Mouse (Mus musculus) cerebellum, adult 9-11 months (tissue): Measurements from ENCODE around the gene Il1a.

Experiments used
- DNase-seq: peaks from one replicate; pipeline ENCODE4 v3.0.0; 2022

Gene Il1a

DNA sequence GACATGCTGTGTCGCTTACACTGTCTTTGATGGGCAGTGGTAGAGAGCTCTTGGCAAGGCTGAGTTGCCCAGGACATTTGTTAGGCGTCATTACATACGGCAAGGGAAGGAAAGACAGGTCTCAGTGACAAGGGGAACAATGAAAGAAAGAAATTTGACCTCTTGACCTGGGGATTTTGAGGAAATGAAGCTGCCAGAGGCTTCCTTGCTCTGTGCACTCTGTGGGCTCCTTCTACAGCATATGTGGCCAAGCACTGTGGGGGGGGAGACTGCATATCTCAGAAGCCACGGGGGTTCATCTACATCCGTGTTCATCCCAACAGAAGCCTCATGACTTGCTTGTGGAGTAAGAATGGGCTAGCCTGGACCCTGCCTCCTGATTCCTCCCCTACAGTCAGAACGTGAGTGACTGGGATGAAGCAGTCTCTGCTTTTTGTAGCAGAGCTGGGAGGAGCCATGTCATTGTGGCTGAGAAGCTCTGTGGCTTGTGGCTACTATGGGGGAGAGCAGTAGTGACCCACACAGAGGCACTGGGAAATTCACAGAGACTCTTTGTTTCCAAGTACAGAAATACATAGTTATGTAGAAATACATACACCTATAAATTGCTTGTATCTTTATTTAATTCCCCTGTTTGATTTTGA, 48.5 kb downstream of the Il1a start:
- no peak for DNase-seq

DNA sequence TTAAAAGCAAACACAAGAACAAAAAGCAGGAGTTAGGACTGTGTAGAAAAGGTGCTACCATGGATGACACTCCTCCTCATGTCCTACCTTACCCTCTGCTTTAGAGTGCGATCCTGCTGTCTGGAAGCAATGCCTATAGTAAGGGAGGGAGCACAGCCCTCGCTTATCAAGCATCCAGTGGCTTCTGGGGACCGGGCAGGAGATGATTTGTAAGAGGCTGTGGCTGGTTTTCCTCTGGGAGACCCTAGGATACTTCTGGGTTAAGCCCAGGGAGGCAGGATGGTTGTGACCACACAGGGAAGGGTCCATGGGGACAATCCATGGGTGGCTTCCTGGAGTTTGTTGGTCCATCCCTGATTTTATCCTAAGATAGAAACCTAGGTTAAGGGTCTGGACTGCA, 49.1 kb downstream of the Il1a start:
- no peak for DNase-seq

DNA sequence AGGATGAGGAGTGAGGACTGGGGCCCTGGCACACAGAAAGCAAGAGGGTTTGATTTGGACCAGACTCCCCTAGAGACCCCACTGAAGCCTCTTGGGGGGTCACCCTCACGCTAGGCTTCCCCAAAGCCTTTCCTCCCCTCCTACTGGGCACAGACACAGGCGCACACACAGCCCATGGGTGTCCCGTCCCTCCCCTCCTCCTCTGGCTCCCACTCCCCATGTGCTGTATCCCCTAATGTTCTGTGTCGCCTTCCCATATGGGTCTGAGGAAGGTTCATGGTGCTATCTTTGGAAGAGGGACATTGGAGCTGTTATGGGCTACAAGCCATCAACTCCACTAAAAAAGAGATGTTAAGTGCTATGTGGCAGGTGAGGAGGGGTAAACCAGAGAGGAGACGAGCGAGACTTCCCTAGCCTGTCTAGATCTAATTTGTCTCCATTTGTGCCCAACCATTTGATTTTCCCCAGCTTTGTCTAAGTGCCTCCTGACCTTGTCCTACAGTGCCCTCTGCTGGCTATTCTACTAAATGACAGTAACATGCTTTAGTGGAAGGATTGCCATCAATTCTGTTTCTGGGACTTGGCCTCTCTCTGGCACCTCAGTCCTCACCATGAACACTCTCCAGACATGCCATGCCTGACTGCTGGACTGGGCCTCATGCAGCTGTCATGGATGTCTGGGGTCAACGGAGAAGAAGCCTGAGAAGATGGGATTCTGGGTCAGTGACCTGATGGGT, 51.1 kb downstream of the Il1a start:
- DNase-seq: peak; percentile 55

GRCm38 (mm10) chr2:129258056-129258455, 51.7 kb downstream of the Il1a start:
- DNase-seq: no peak

DNA sequence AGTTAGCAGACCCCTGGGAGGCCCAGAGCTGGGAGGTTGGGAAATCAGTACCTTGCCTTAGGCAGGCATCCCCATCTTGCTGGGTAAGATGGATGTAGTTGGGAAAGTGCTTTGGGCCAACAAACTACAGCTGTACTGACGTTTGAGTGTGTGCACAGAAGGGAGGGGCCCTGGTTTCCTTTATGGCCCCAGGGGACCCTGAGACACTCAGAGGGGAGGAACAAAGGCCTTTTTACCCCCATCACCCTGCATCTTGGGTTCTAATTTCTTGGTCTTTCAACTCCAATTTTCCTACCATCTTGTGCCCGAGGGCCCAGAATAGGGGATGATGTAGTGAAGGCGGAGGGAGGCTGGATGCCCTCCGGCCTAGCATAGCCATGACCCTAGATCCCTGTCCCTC, 53.8 kb downstream of the Il1a start:
- DNase-seq: no peak

GRCm38 (mm10) chr2:129254076-129254475, 55.7 kb downstream of the Il1a start:
- no peak for DNase-seq

GRCm38 (mm10) chr2:129253631-129253970, 56.2 kb downstream of the Il1a start:
- no peak for DNase-seq

DNA sequence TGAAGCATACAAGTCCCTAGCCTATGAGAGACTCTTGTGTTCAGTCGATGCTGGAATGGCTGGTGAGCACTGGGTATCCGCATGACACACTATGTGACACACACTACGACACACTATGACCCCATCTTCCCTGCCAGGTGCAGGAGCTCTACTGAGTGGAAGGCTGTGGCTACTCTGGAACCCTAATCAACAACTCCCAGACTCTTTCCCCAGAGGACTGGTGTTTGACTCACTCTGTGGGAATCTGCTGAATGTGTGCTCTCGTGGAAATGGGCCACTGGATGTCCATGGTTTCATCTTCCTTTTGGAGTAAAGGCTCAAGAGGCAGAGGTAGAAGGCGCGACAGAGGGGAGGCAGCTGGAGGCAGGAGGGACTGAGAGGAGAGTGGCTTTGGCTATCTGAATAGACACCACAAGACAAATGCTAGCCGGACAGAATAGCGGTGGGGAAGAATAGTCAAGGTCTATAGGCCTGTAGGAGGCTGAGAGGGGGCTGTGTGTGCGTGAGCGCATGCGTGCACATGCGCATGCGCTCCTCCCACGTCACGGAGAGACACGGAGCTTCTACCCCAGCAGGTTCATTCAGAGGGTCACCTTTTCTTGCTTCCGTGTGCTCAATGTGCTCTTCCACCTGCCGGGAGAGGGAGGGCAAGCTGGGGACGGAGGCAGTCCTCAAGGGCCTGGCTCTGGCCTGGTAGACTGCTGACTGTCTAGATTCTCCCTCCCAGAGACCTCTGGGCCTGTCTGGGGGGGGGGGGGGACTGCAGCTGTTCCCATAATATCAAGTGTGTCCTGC, 56.7 kb downstream of the Il1a start:
- DNase-seq: no peak
